Mouse (Mus musculus) erythroblast, embryonic 14.5 days (primary cell): ENCODE results near the gene Chst5.

Experiments used
- GATA1 ChIP-seq: IDR thresholded peaks from 2 replicates; pipeline ENCODE4 v1.6.1; 2012; ENCODE audit warnings: low read length, inconsistent platforms, mixed read lengths
- TAL1 ChIP-seq: IDR thresholded peaks from 3 replicates; pipeline ENCODE4 v1.6.1; 2012; ENCODE audit warnings: low read length, inconsistent platforms, mixed read lengths

DNA sequence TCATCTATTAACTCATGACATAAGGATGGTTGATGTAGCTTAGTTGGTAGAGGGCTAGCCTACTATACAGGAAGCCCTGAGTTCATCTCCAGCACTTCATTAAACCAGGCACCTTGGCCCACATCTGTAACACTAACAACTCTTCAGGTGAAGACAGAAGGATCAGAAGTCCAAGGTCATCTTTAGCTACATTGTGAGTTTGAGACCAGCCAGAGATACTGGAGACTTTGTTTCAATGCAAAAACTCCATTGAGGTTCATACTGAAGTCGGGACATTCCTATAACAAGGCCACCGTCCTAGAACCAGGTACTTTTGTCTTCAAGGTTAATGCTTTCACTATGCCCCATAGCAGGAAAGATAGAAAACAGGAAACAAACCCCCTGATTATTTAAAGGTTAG, 24.0 kb upstream of the Chst5 start:
- TF ChIP-seq TAL1 (no peak), GATA1 (no peak)
